Mouse (Mus musculus): ENCODE data around the gene Zfp791. TPM values are rescaled to one million over a fixed set of nuclear protein-coding genes. Genes with fewer than 3 reads are reported as not detected.
A peak's percentile ranks its signal among the peaks of the same experiment; 100 is the strongest.

The Zfp791 gene
- polyA plus RNA-seq, 1 experiment from 2014 or later: 4.6 TPM

GRCm38 (mm10) chr8:85067155-85067554, 55.7 kb downstream of the Zfp791 start:
- peaks cover 10% of the 10 kb centered on the region; the same call in 1 of the 2 replicates for H3K36me3 ChIP-seq (replicated peaks)
- 93% methylated on average over 2 of the region's 2 CpGs for WGBS
- H3K9me3 ChIP-seq: no peaks in the 10 kb centered on the region
- H3K27ac ChIP-seq: no peak overlapping the region
- peaks cover 10% of the 10 kb centered on the region for H3K4me1 ChIP-seq
- 0 out of 2 replicates have a peak overlapping the region, but pooled peaks have one; percentile 5 for H3K9ac ChIP-seq
- H3K4me2 ChIP-seq: no peak overlapping the region
- no peaks in the 10 kb centered on the region for H3K27me3 ChIP-seq (replicated peaks)
- ATAC-seq (replicated peaks): no peak
- no peak overlapping the region for H3K4me3 ChIP-seq

DNA sequence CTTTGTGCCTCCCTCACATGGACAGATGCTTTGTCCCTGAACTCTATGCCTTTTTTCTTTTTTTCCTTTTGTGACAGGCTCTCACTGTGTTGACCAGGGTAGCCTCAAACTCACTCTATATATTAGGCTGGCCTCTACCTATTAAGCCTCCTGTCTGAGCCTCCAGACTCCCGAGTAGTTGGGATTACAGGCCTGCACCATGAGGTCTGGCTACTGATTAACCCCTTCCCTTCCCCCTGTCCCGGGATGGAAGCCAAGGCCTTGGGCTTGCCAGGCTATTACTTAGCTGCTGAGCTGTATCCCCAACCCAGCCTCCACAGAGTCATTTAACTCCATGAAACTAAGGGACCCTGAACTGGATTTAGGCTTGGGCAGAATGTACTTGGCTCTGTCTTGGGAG, 57.7 kb downstream of the Zfp791 start:
- no peak for ATAC-seq (replicated peaks)
- Histone ChIP-seq H3K4me3 (no peak overlapping the region), H3K9ac (no peak overlapping the region), H3K4me1 (peaks cover 19% of the 10 kb centered on the region), H3K9me3 (no peaks in the 10 kb centered on the region), H3K4me2 (no peak overlapping the region), H3K36me3 (replicated peaks) (peaks cover 10% of the 10 kb centered on the region; the same call in 1 of the 2 replicates), H3K27ac (no peak overlapping the region), H3K27me3 (replicated peaks) (no peaks in the 10 kb centered on the region)
- WGBS: 44% methylated on average over 2 of the region's 2 CpGs

DNA sequence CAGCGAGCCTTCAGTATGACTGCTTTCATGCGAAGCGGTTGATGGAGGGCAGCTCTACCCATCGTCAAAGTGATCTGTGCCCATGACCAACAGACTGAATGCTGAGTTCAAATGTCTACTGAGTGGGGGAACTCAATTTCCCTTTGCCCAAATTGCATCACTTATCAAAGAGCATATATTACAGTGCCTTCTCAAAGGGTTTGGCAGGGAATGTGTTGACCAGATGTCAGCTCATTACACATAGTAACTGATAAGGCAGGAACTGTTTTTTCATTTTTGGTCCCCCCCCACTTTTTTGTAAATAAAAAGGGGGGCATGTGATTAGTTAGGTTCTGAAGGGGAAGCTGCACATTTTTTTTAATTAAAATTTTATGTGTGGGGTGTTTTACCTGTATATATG, 60.3 kb downstream of the Zfp791 start:
- Histone ChIP-seq H3K9ac (no peak overlapping the region), H3K9me3 (no peaks in the 10 kb centered on the region), H3K27me3 (replicated peaks) (no peaks in the 10 kb centered on the region), H3K27ac (no peak overlapping the region), H3K4me3 (no peak overlapping the region), H3K4me2 (no peak overlapping the region), H3K36me3 (replicated peaks) (peaks cover 10% of the 10 kb centered on the region; the same call in 1 of the 2 replicates), H3K4me1 (peaks cover 19% of the 10 kb centered on the region)
- ATAC-seq (replicated peaks): no peak
- 99% methylated on average over 4 of the region's 4 CpGs for WGBS

- peaks cover 16% of the 10 kb centered on the region for H3K36me3 ChIP-seq (replicated peaks)
- H3K9me3 ChIP-seq: no peaks in the 10 kb centered on the region
- WGBS: under 1% methylated on average over 53 of the region's 53 CpGs
- no peaks in the 10 kb centered on the region for H3K27me3 ChIP-seq (replicated peaks)
- H3K27ac ChIP-seq: peak within 1 kb of the TSS; percentile 76
- H3K4me2 ChIP-seq: peak within 1 kb of the TSS; percentile 83
- peak within 1 kb of the TSS; percentile 75 for H3K4me3 ChIP-seq
- peak within 1 kb of the TSS; percentile 63 for H3K9ac ChIP-seq
- ATAC-seq (replicated peaks): peak; percentile 93
- H3K4me1 ChIP-seq: peaks cover 19% of the 10 kb centered on the region
These were observed 62.8 kb downstream of the Zfp791 start, which contains the start of gene Fbxw9 for GRCm38 (mm10) chr8:85059879-85060616. Gene Fbxw9 (plus strand): TSS chr8:85060055.

Small RNA genes within 50 kb of the gene (microRNA-seq; reads per million reads assigned to microRNA genes)
- gene Gm23388: 1.1 reads per million
- gene Mir7070: 2.6 reads per million, percentile 11 among the genes with 10 or more reads in this experiment

Other genes with a start within 250 kb of the Zfp791 start
- gene Gcdh, start 229.2 kb downstream of the Zfp791 start, polyA plus RNA-seq (2015; fragmentation: Nextera tagmentation; extraction: Ambion mirVana): 36.1 and 37.1 TPM in 2 replicates
- 0.65 and 0.79 TPM in 2 replicates for gene Klf1, start 221.2 kb downstream of the Zfp791 start, polyA plus RNA-seq (2015; fragmentation: Nextera tagmentation; extraction: Ambion mirVana)
- gene Dnase2a, start 214.5 kb downstream of the Zfp791 start, polyA plus RNA-seq (2015; fragmentation: Nextera tagmentation; extraction: Ambion mirVana): 7.1 and 7.6 TPM in 2 replicates
- gene Mast1, start 185.7 kb downstream of the Zfp791 start, polyA plus RNA-seq (2015; fragmentation: Nextera tagmentation; extraction: Ambion mirVana): 76.2 and 84.8 TPM in 2 replicates
- 2.8 and 3.4 TPM in 2 replicates for gene Rtbdn, start 176.1 kb downstream of the Zfp791 start, polyA plus RNA-seq (2015; fragmentation: Nextera tagmentation; extraction: Ambion mirVana)
- gene Gm49661, start 153.7 kb downstream of the Zfp791 start, polyA plus RNA-seq (2015; fragmentation: Nextera tagmentation; extraction: Ambion mirVana): not detected in 2 replicates
- gene Prdx2, start 153.5 kb downstream of the Zfp791 start, polyA plus RNA-seq (2015; fragmentation: Nextera tagmentation; extraction: Ambion mirVana): 1,276 and 1,344 TPM in 2 replicates
- 54.2 and 54.7 TPM in 2 replicates for gene Rnaseh2a, start 153.3 kb downstream of the Zfp791 start, polyA plus RNA-seq (2015; fragmentation: Nextera tagmentation; extraction: Ambion mirVana)
- gene Junb, start 144.4 kb downstream of the Zfp791 start, polyA plus RNA-seq (2015; fragmentation: Nextera tagmentation; extraction: Ambion mirVana): 5.5 and 6.8 TPM in 2 replicates
- gene Hook2, start 132.5 kb downstream of the Zfp791 start, polyA plus RNA-seq (2015; fragmentation: Nextera tagmentation; extraction: Ambion mirVana): 38.9 and 41.1 TPM in 2 replicates
- not detected in 2 replicates for gene Best2, start 108.6 kb downstream of the Zfp791 start, polyA plus RNA-seq (2015; fragmentation: Nextera tagmentation; extraction: Ambion mirVana)
- gene Asna1, start 97.8 kb downstream of the Zfp791 start, polyA plus RNA-seq (2015; fragmentation: Nextera tagmentation; extraction: Ambion mirVana): 146 and 159 TPM in 2 replicates
- 121 and 124 TPM in 2 replicates for gene Trir, start 96.3 kb downstream of the Zfp791 start, polyA plus RNA-seq (2015; fragmentation: Nextera tagmentation; extraction: Ambion mirVana)
- gene Tnpo2, start 86.2 kb downstream of the Zfp791 start, polyA plus RNA-seq (2015; fragmentation: Nextera tagmentation; extraction: Ambion mirVana): 64.2 and 71.0 TPM in 2 replicates
- 84.5 and 86.2 TPM in 2 replicates for gene Fbxw9, start 63.0 kb downstream of the Zfp791 start, polyA plus RNA-seq (2015; fragmentation: Nextera tagmentation; extraction: Ambion mirVana)
- 0.89 and 2.0 TPM in 2 replicates for gene Gm5741, start 55.1 kb downstream of the Zfp791 start, polyA plus RNA-seq (2015; fragmentation: Nextera tagmentation; extraction: Ambion mirVana)
- 111 and 112 TPM in 2 replicates for gene Dhps, start 51.3 kb downstream of the Zfp791 start, polyA plus RNA-seq (2015; fragmentation: Nextera tagmentation; extraction: Ambion mirVana)
- gene Wdr83os, start 42.4 kb downstream of the Zfp791 start, polyA plus RNA-seq (2015; fragmentation: Nextera tagmentation; extraction: Ambion mirVana): 135 TPM in 2 replicates
- 60.3 and 66.9 TPM in 2 replicates for gene Wdr83, start 41.8 kb downstream of the Zfp791 start, polyA plus RNA-seq (2015; fragmentation: Nextera tagmentation; extraction: Ambion mirVana)
- gene Man2b1, start 39.8 kb downstream of the Zfp791 start, polyA plus RNA-seq (2015; fragmentation: Nextera tagmentation; extraction: Ambion mirVana): 19.8 and 20.0 TPM in 2 replicates
- not detected in 2 replicates for gene Cks1brt, start 28.8 kb upstream of the Zfp791 start, polyA plus RNA-seq (2015; fragmentation: Nextera tagmentation; extraction: Ambion mirVana)
- gene Olfr371, start 102.9 kb upstream of the Zfp791 start, polyA plus RNA-seq (2015; fragmentation: Nextera tagmentation; extraction: Ambion mirVana): not detected in 2 replicates
- 65.3 and 70.5 TPM in 2 replicates for gene Orc6, start 176.5 kb upstream of the Zfp791 start, polyA plus RNA-seq (2015; fragmentation: Nextera tagmentation; extraction: Ambion mirVana)
- gene Vps35, start 176.7 kb upstream of the Zfp791 start, polyA plus RNA-seq (2015; fragmentation: Nextera tagmentation; extraction: Ambion mirVana): 163 and 170 TPM in 2 replicates